Mouse (Mus musculus) heart, postnatal 25 days (tissue): ENCODE results near the gene Dlx3. TPM values are rescaled to one million over a fixed set of nuclear protein-coding genes. Genes with fewer than 3 reads are reported as not detected.

ENCODE experiments used
- DNase-seq: peaks from one replicate; pipeline ENCODE4 v3.0.0; 2022; ENCODE audit warnings: low spot score
- intact Hi-C: fragments of 180-260 bp; cut with DNase I; formaldehyde crosslinking; loops from one replicate; pipeline ENCODE4 v1.15.1; 2025
- total RNA-seq, 2 experiments: library from RNA; stranded (reverse); gene quantifications; 2 replicates each; pipeline ENCODE4 v1.2.3; 2021

Gene Dlx3
- total RNA-seq = not detected

DNA sequence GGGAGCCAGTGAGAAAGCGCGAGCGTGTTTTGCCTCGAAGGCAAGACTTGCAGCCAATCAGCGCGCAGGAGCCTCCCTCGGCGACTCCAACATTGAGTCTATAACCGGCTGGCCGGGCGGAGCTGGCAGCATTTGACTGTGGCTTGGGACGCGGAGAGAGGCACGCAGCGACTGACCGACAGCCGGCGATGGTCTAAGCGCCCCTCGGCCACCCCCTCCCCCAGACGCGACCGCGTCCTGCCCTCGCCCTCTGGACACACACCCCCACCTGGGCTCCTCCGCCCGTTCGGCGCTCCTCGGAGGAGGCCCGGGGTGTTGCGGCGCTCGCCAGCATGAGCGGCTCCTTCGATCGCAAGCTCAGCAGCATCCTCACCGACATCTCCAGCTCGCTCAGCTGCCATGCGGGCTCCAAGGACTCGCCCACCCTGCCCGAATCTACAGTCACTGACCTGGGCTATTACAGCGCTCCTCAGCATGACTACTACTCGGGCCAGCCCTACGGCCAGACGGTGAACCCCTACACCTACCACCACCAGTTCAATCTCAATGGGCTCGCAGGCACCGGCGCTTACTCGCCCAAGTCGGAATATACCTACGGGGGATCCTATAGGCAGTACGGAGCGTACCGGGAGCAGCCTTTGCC, at the start of gene Dlx3:
Gene Dlx3, plus strand, starts transcription at position 130 of the 643 bp plus-strand sequence.
- intact Hi-C loops = loop anchor here (10.0 kb wide), 1 partner anchor 265 kb away; the partner anchor contains the start of gene Slc35b1
- DNase-seq = no peak

DNA sequence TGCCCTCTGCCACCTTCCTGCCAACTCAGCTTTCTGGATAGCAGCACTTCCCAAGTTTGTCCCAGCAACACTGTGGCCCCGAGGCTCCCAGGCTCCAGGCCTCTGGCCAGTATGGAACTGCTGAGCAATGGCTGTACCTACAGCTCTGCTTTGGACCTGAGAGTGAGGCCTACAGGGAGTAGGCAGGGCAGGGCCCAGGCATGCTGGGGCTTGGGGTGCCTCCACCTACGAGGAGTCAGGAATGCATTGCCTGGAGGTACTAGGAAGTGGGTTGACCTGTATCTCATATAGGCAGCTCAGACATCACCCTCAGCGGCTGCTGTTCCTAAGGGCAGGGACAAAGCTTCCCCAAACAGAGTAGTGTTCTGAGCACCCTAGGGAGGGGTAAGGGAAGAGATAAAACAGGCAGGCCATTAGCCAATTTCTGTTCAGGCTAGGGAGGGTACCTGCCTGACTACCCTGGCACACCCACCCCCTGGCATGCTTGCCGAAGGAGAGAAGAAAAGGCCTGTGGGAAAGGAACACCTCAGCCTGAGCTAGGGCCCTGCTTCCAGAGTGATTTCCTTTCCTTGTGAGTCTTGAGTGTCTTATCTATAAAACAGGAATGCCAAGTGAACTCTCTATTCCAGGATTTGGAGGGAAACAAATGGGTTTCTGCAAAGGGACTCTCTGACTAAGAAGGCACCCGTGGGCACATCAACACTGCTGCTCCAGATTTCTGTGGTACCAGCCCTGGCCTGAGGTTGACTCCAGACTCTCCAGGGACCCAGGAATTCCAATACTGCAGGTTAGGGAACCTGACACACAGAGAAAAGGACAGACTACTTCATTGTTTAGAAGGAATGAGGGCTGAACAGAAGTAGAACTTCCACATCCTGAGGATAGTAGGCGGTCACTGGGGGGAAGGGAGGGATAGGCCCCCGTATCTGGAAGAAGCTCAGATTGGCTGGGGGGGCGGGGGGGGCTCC, 49.5 kb upstream of the Dlx3 start:
- intact Hi-C loops = no loop called here
- DNase-seq = no peak

DNA sequence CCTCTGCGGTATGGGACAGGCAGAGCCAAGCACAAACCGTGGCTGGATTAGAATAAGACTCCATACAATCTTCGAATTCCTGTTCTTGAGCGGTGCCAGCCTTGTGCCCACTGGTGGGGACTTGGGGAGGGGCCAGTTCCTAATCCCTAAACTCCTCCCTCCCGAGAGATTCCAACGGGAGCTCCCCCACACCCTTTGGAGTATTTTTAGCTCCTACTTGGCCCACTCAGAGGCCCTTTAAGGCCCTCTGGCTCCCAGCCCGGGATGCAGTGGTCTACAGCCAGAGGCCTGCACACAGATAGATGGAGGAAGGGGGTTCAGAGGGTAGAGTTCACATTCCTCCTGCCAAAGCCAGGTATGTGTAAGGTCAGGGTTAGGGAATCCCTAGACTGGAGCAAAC, 48.7 kb upstream of the Dlx3 start:
- no peak for DNase-seq
- intact Hi-C loops = no loop called here

DNA sequence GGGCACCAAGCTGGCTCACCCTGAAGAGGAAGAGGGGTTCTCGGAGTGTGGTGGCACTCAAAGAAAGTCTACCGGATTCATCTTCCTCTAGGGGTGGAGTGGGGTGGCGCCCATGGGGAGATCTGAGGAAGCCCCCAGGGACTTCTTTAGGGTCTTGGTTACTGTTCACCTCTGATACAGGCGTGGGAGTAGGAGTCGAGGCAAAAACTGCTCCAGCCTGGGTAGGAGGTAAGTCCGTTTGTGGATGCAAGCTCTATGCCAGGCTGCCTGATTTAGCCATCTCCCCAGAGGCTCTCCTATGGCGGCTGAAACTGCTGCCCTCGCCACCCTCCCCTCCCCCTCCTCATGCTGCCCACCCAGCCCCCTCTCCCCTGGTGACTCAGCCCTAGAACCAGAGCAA, 47.8 kb upstream of the Dlx3 start:
- intact Hi-C loops = no loop called here
- no peak for DNase-seq

DNA sequence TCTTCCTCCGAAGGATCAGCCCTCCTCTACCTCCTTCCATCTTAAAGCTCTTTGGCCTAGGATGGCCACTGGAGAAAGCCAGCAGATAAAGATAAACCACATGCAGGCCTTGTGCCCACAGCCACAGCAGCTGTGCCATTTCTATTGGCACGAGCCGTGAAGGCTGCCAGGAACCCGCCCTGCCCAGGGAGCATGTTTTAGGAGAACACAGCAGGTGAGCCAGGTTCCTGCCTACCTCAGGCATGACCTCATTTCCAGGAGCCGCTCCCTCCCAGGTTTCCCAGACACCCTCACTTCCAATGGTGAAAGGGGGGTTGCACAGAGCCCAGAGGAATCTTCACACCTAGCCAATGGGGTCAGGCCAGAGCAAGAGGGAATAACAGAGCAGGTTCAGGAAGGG, 47.1 kb upstream of the Dlx3 start:
- DNase-seq = no peak
- intact Hi-C loops = no loop called here

DNA sequence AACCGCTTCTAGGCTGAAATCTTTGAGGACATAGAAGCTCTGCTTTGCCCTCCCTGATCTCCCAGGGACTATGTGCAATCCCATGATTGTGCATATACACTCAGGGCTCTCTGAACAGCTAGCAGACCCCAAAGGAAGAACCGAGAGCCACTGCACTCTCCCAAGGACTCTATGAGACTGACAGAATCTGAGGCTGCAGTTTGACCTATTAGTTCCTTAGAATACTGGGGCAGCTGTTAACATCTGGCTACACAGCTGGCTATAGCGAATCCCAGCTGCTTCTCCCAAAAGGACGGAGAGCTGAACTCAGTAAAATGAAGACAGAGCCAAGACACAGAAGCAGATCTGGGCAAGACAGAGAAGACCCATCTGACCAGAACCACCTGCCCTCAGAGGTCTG, 46.1 kb upstream of the Dlx3 start:
- intact Hi-C loops = no loop called here
- DNase-seq = no peak

DNA sequence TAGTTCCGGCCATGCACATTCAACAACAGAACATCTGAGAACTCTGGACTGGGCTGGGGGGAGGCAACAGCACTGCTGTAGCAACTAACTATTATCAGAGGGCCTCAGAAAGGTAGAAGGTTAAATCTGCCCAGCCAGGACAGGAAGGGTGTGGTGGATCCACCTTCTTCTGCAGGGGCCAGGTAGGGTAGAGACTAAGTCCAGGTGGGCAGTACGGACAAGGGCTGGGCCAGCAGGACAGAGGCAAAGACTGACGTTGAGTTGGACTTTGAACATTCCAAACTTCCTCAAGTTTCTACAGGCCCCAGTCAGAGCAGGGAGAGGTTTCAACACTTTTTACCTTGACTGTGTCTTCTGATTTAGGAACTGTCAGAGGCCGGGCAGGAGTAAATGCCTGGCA, 45.2 kb upstream of the Dlx3 start:
- DNase-seq = no peak
- intact Hi-C loops = no loop called here

DNA sequence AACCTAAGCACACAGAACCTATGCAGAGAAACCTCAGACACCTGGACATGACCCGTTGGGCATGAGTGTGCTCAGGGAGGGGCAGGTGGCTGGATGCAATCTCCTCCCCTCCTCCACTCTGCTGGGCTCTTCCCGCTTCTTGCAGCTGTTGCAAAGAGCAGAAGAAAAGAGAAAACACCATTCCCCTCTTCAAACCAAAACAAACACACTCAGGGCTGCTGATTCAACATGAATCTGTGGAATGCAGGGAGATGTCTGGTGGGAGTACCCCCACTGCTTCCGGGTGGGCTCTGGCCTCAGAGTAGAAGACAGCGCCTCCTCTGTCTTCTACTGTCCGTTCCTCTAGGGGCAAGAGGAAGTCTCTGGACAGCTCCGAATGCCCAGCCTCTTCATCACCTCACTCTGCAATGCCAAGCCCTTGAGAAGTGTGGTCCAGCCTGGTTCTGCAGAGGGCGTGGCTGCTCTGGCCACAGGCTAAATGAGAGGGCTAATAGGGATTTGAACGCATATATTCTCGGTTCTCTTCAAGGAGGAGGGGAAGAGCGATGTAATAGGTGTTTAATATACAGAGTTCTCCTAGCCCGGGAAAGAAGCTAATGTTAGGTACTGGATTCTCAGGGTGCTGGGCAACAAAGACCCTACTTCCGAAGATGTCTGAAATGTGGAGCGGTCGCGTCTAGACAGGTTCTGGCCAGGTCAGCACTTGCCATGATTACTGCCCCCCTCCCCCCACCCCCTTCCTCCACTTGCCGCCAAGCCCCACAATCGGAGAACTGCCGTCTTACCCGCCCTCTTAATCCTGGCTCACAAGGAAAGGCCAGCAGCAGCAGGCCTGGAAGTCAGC, 44.5 kb upstream of the Dlx3 start:
- no peak for DNase-seq
- intact Hi-C loops = loop anchor here (1.0 kb wide), 1 partner anchor 31 kb away; no protein-coding TSS in a partner anchor

DNA sequence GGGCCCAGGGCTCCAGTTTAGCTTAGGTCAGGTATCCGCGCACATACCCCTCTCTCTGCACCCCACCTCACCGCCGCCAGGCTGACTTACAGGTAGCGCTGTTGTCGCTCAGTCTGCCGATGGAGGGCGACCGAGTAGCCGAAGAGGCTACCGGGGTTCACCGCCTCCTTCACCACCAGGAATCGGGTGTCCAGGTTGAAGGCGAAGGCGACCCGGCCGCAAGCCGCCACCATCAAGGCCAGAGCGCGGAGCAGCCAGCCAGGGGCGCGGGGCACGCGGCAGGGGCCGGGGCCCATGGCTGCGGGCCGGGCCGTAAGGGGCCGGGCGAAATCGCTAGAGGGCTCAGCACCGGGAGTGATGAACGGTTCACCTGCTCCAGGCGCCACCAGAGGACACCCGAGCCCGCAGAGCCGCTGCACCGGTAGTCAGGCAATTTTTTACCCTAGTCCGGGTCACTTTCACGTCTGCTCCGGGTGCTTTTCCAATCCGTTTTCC, 43.8 kb upstream of the Dlx3 start:
- intact Hi-C loops = loop anchor here (1.0 kb wide), 1 partner anchor 30 kb away; no protein-coding TSS in a partner anchor
- DNase-seq = no peak

DNA sequence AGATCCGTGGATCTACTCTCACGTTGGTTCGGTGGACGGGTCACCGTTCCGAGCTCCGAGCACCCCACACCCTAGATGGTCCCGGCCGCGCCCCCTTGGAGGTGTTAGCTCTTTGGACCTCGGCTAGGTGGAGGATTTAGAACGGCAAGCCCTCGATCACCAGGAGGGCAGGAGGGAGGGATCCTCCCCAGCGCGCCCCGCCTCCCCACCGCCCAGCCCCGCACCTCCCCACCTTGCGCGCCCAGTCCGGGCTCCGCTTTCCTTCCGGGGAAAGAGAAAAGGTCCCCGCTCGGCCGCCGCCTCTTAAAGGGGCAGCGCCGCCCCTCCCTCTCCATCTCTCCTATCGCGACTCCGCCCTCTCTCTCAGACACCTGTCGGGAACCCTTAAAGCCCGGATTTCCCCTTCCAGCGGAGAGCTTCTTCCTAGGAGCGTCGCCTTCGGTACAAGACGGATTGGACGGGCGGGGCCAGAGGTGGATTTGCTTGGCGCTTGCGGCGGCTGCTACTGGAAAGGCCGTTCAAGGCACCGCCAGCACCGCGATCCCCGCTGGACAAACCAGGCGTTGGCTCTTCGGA, 43.3 kb upstream of the Dlx3 start, which contains the start of gene Itga3:
Gene Itga3, minus strand, starts transcription at position 266 of the 576 bp plus-strand sequence.
- intact Hi-C loops = loop anchor here (1.0 kb wide), 1 partner anchor 30 kb away; no protein-coding TSS in a partner anchor

DNA sequence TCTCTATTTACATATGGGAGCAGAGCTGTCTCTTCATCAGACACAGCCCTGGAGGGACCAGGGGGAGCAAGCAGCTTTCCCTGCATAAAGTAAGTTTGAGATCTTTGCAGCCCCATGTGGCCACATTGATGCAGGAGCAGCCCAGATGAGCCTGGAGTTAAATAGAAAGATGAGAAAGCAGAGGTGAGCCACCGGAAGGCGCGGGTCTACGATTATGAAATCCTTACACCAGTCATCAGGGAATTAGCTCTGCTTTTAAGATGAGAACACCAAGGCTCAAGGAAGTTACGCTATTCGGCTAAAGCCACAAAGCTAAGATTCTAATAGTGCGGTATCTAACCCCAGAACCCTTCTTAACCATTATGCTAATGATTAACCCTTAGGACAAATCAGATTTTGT, 42.0 kb upstream of the Dlx3 start:
- no peak for DNase-seq
- intact Hi-C loops = no loop called here

More for the DNA sequence above, 43.3 kb upstream of the Dlx3 start, which contains the start of gene Itga3:
- DNase-seq = peak; percentile 52

DNA sequence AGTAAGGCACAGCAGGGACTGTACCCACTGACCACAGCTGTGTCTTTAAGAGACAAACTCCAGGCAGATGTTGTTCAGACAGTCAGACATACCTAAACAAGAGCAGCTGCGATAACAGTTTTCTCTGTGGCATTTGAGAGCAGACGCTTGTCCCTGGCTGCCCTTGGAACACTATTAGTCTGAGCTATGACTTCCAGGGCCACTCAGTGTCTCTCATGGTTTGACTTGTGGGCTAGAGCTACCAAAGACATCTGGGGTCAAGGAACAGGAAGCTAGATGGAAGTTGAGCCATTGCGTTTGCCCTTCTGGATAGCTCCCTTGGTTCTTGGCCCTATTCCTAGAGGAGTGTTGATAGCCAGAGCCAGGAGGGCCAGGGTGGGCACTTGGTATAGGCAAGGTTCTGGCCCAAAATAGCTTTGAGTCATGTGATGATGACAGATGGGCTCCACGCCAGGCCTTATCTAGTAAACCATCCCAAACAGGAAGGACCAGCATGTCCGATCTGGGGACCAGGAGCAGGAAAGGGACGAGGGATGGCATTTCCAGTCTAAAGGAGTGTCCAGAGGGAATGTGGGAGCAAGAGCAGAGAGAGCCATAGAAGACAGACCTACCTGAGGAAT, 40.6 kb upstream of the Dlx3 start:
- intact Hi-C loops = no loop called here
- DNase-seq = no peak

DNA sequence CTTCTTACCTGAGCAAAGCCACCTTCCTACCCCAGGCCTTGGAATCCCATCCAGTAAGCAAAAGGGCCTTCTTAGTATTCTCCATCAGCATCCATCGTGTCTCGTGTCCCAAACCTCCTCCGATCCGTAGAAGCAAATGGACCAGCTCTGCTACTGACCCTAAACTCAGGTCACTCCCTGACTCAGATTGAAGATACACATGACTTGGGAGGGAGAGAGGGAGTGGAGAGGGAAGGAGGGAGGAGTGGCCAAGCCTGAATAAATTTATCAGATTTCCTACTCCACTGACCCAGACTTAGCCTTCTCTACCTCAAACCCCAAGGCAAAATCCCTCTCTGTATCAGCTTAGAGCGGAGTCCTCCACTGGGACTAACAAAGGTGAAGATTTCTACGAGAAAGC, 39.1 kb upstream of the Dlx3 start:
- DNase-seq = no peak
- intact Hi-C loops = no loop called here

DNA sequence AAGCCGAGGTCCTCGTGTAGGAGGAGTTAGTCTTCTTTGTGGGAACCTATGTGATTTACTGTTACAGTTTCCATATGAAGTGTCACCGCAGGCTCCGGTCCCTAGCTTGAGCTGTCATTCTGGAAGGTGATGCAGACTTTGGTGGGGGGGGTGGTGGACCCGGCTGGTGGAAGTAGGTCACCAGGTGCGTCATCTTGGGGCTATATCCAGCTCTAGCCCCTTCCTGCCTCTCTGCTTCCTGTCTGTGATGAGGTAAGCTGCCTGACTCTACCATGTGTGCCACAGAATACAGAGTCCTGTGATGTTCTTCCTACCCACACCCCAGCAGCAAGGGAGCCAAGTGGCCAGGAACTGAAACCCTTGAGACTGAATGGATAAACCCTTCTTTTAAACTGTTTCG, 37.0 kb upstream of the Dlx3 start:
- DNase-seq = no peak

DNA sequence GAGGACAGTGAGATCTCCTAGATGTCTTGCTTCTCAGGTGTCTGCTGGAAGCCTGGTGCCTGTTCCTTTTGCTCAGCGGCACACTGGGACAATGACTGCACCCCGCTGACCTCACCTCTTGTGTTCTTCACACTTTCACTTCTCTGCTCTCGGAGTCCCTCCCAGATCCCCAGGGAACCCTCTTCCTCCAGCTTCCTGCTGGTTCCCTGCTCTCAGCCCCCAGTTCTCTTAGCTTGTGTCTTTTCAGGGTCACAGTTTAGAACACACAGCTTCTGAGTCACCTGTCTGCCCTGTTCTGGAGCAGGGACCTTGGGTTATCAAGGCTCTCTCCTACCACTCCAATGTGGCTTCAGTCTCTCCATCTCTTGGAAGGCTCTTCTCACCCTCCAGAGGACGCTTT, 35.7 kb upstream of the Dlx3 start:
- intact Hi-C loops = no loop called here

More for the DNA sequence above, 37.0 kb upstream of the Dlx3 start:
- intact Hi-C loops = no loop called here

DNA sequence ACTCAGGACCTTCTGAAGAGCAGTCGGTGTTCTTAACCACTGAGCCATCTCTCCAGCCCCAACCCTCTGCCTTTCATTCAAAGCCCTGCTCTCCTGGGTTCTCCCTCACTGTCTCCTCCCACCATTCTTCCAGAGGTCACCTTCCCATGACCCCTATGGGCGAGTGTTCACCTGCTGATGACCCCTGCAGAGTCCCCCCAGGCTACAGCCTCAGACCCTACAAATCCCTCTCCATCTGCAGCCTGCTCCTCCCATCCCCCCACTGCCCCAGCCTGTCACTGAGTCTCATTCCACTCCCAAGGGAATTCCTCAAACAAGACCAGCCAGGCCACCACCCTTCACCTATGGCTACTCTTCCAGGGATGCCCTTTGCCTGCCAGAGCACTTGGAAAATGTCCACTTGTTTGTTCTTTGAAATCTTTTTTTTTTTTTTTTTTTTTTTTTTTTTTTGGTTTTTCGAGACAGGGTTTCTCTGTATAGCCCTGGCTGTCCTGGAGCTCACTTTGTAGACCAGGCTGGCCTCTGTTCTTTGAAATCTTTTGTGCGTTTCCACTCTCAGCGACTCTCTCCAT, 35.0 kb upstream of the Dlx3 start:
- intact Hi-C loops = no loop called here
- no peak for DNase-seq

More for the DNA sequence above, 35.7 kb upstream of the Dlx3 start:
- no peak for DNase-seq

DNA sequence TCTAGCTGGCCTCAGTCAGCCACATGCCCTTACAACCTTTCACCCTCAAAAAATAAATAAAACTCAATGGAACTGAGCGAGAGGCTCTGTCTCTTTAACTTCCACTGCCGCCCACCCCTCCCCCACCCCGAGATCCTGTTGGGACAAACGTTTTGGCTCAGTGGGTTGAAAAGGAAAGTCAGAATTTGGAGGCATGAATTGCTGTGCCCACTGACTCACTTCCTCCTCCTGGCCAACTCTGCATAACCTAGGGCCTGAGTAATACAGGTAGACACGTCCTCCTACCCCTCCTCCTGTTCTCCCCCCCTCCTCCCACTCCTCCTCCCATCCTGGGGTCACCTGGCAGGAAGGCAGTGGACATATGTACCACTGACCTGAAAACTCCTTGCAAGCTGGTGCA, 34.2 kb upstream of the Dlx3 start:
- intact Hi-C loops = no loop called here
- no peak for DNase-seq

DNA sequence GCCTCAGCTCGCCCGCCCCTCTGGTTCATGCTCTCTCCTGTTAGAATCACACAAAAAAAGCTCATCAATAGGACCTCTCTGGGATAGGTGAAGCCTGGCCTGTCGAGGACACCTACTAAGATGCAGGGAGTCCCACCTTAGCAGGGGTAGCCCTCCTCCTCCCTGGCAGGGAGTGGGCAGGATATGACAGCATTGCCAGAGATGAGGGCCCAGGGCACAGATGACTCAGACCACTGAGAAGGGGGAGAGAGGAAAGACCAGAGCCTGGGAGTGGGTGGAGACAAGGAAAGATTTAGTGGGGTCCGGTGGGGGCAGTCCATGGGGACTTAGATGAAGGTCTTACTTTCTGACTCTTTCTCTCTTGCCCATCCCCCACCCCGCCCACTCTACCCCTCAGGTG, 33.7 kb upstream of the Dlx3 start:
- intact Hi-C loops = no loop called here
- no peak for DNase-seq
